Mouse (Mus musculus) kidney, adult 2 months (tissue): Measurements from ENCODE around the gene Tet3. TPM values are rescaled to one million over a fixed set of nuclear protein-coding genes. Genes with fewer than 3 reads are reported as not detected.
A peak's percentile ranks its signal among the peaks of the same experiment; 100 is the strongest.

Experiments
- DNase-seq: peaks from one replicate; pipeline ENCODE4 v3.0.0; 2021
- H3K27ac ChIP-seq: fragments of 200-500 bp; 2 replicates; pipeline ENCODE4 v1.5.1; 2012; ENCODE audit warnings: low read depth, low read length, control low read depth, inconsistent platforms; ENCODE audit not compliant: insufficient read depth
- H3K27me3 ChIP-seq: fragments of 200-500 bp; replicated peaks from 2 replicates; pipeline ENCODE4 v1.6.1; 2012; ENCODE audit warnings: mild to moderate bottlenecking, moderate library complexity, low read length, inconsistent platforms; ENCODE audit not compliant: control insufficient read depth, insufficient read depth
- H3K36me3 ChIP-seq: fragments of 200-500 bp; 2 replicates; pipeline ENCODE4 v1.6.1; 2012; ENCODE audit warnings: mild to moderate bottlenecking, moderate library complexity, low read length, inconsistent platforms; ENCODE audit not compliant: control insufficient read depth, insufficient read depth
- H3K4me1 ChIP-seq: fragments of 200-500 bp; 2 replicates; pipeline ENCODE4 v1.6.1; 2011; ENCODE audit warnings: low read length; ENCODE audit not compliant: control insufficient read depth, insufficient read depth
- H3K4me3 ChIP-seq: fragments of 200-500 bp; 2 replicates; pipeline ENCODE4 v1.5.1; 2011; ENCODE audit warnings: mild to moderate bottlenecking, low read depth, low read length, control low read depth; ENCODE audit not compliant: insufficient read depth
- CTCF ChIP-seq: fragments of 200-500 bp; conservative IDR thresholded peaks from 2 replicates; pipeline ENCODE4 v1.5.1; 2011; ENCODE audit warnings: low read depth, mild to moderate bottlenecking, control low read depth, low read length, moderate library complexity, mixed read lengths; ENCODE audit not compliant: insufficient read depth, insufficient read length
- POLR2A ChIP-seq: fragments of 200-500 bp; IDR thresholded peaks from one replicate; pipeline ENCODE4 v1.6.1; 2011; ENCODE audit warnings: low read depth, low read length, control low read depth
- WGBS: fragments of 180-500 bp; shearing (Covaris S2); methylation state at CpG from one replicate; pipeline ENCODE4 v1.1.7; 2018; 5-methylcytosine and 5-hydroxymethylcytosine counted together
- polyA plus RNA-seq: library from polyadenylated mRNA; depleted of rRNA; stranded (reverse); fragments of >200 nt; gene quantifications from 2 replicates; pipeline ENCODE4 v1.2.3, GENCODE M21; 2012

Tet3 gene
- polyA plus RNA-seq, 1 experiment: 8.0 TPM

GRCm38 (mm10) chr6:83488200-83488599 is 29.3 kb upstream of the Tet3 start:
- Histone ChIP-seq H3K4me3 (no peak overlapping the region), H3K27me3 (no peaks in the 10 kb centered on the region), H3K27ac (no peak overlapping the region), H3K4me1 (no peaks in the 10 kb centered on the region), H3K36me3 (peaks cover 2% of the 10 kb centered on the region; the same call in 1 of the 2 replicates)
- no peak for TF ChIP-seq CTCF
- no peak for TF ChIP-seq POLR2A
- 82% methylated on average over 5 of the region's 5 CpGs for WGBS
- DNase-seq: no peak

- WGBS: 84% methylated on average over 4 of the region's 4 CpGs
- Histone ChIP-seq H3K27ac (no peak overlapping the region), H3K27me3 (no peaks in the 10 kb centered on the region), H3K4me1 (peaks cover 2% of the 10 kb centered on the region), H3K36me3 (peaks cover 2% of the 10 kb centered on the region; the same call in 1 of the 2 replicates), H3K4me3 (no peak overlapping the region)
- no peak for DNase-seq
- TF ChIP-seq POLR2A: no peak
- no peak for TF ChIP-seq CTCF
Observed at GRCm38 (mm10) chr6:83487298-83487697, 28.4 kb upstream of the Tet3 start.

- 79% methylated on average over 4 of the region's 4 CpGs for WGBS
- TF ChIP-seq POLR2A (no peak), CTCF (no peak)
- Histone ChIP-seq H3K27me3 (no peaks in the 10 kb centered on the region), H3K4me1 (peaks cover 7% of the 10 kb centered on the region), H3K4me3 (no peak overlapping the region), H3K27ac (no peak overlapping the region), H3K36me3 (peaks cover 2% of the 10 kb centered on the region; the same call in 1 of the 2 replicates)
- DNase-seq: no peak
Observed at GRCm38 (mm10) chr6:83485854-83486253, 27.0 kb upstream of the Tet3 start.

GRCm38 (mm10) chr6:83483776-83484175 is 24.9 kb upstream of the Tet3 start:
- no peak overlapping the region for H3K4me3 ChIP-seq
- peaks cover 7% of the 10 kb centered on the region for H3K4me1 ChIP-seq
- H3K27ac ChIP-seq: no peak overlapping the region
- no peaks in the 10 kb centered on the region for H3K36me3 ChIP-seq
- H3K27me3 ChIP-seq: no peaks in the 10 kb centered on the region
- 93% methylated on average over 7 of the region's 7 CpGs for WGBS
- DNase-seq: no peak
- TF ChIP-seq CTCF (no peak), POLR2A (no peak)

GRCm38 (mm10) chr6:83482418-83483085 is 23.7 kb upstream of the Tet3 start:
- peak; percentile 69 for DNase-seq
- peaks cover 7% of the 10 kb centered on the region for H3K4me1 ChIP-seq
- H3K36me3 ChIP-seq: no peaks in the 10 kb centered on the region
- TF ChIP-seq POLR2A (no peak), CTCF (no peak)
- 23% methylated on average over 10 of the region's 10 CpGs for WGBS
- peak overlapping the region; percentile 42 for H3K27ac ChIP-seq
- H3K27me3 ChIP-seq: no peaks in the 10 kb centered on the region
- H3K4me3 ChIP-seq: no peak overlapping the region

- TF ChIP-seq POLR2A (no peak), CTCF (no peak)
Observed at GRCm38 (mm10) chr6:83480019-83480655, 21.3 kb upstream of the Tet3 start.

GRCm38 (mm10) chr6:83479193-83479592 is 20.3 kb upstream of the Tet3 start:
- Histone ChIP-seq H3K27ac (no peak overlapping the region), H3K4me3 (no peak overlapping the region), H3K27me3 (no peaks in the 10 kb centered on the region), H3K36me3 (no peaks in the 10 kb centered on the region), H3K4me1 (peaks cover 7% of the 10 kb centered on the region)
- peak; percentile 50 for DNase-seq
- TF ChIP-seq POLR2A (no peak), CTCF (no peak)
- 29% methylated on average over 2 of the region's 2 CpGs for WGBS

More at GRCm38 (mm10) chr6:83480019-83480655, 21.3 kb upstream of the Tet3 start:
- Histone ChIP-seq H3K27me3 (no peaks in the 10 kb centered on the region), H3K4me1 (peaks cover 7% of the 10 kb centered on the region), H3K4me3 (no peak overlapping the region), H3K27ac (no peak overlapping the region), H3K36me3 (no peaks in the 10 kb centered on the region)
- 75% methylated on average over 6 of the region's 6 CpGs for WGBS
- DNase-seq: no peak
